Mouse (Mus musculus): ENCODE data around the gene 4930452B06Rik.

DNA sequence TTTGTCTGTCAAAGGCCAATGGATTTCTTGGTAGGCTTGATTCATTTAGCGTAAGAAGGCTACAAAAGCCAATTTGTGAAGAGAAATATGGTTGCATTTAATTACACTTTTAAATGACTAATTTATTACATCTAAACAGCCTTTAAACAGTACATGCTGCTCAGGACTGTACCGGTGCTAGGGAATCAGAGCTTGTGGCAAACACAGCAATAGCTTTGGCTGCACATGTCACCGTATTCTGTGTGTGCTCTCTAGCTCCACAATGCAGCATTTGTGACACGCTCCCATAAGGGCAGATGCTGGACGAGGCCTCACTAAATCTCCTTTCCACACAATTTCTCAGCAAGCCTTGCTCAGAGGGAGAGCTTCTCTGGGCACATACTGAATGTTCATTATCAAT is 187.9 kb downstream of the 4930452B06Rik start:
- no peak for TF ChIP-seq TAL1 (IDR thresholded peaks at IDR 0.05; ENCODE audit: low read length)
- no peak for TF ChIP-seq GATA1 (IDR thresholded peaks at IDR 0.05; ENCODE audit: low read length)
